ENCODE assay signal across 9 mouse cellular contexts in the genomic region with DNA sequence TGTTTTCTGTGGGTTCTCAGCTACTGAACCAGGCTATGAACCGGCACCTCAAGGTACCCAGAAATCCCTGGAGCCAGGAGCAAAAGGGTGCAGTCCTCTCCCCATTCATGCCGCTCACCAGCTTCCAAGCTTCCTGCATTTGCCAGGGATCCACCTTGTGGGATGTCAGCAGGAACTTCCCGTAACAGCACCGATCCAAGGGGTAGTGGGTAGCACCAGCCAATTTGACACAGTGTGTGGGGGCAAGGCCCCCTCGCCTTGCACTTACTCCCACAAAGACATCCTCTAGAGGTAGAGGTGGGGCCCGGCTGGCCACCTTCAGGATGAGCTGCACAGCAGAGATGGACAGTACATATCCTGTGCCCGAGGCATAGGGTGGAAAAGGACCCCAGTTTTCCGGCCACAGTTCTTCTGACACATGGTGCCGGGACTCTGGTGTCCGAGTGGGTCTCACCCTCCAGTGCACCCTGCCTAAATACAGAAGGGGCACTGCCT. TPM values are rescaled to one million over a fixed set of nuclear protein-coding genes. Genes with fewer than 3 reads are reported as not detected.
DNase-seq lines count a peak whose midpoint lies in the region; ATAC-seq and TF ChIP-seq lines count a peak whose summit lies in the region.
"Had no signal": no experiment of that assay in that cellular context is flagged by ENCODE, and none has a peak within 500 bp of the region (broad histone marks: within the 10 kb centered on the region; RNA-seq: fewer than 3 reads in every experiment).

No protein-coding gene starts in this region.

- no peaks in the 10 kb centered on the region for H3K27me3 ChIP-seq in kidney, embryonic 14.5 days (ENCODE audit: control insufficient read depth, insufficient read depth, low read length)
- H3K27me3 ChIP-seq in hindbrain, embryonic 11.5 days (ENCODE audit: control insufficient read depth, insufficient read depth, low read length), result no peaks in the 10 kb centered on the region
- H3K27me3 ChIP-seq in midbrain, embryonic 13.5 days, result no peaks in the 10 kb centered on the region
- H3K27me3 ChIP-seq: Patski had no signal

- no peak for TF ChIP-seq POLR2A in bone marrow macrophage, adult 2 months (IDR thresholded peaks at IDR 0.05; ENCODE audit: borderline replicate concordance, low read depth, low read length)

- peak overlapping the region; percentile 81 for H3K4me2 ChIP-seq in kidney, embryonic 14.5 days (replicated peaks; ENCODE audit: low read depth, low read length)
- peak overlapping the region; percentile 84 for H3K4me2 ChIP-seq in hindbrain, embryonic 11.5 days (replicated peaks; ENCODE audit: low read depth, low read length)
- peak overlapping the region; percentile 93 for H3K4me2 ChIP-seq in midbrain, embryonic 13.5 days (replicated peaks)

- no peak for TF ChIP-seq CTCF in bone marrow macrophage, adult 2 months (IDR thresholded peaks at IDR 0.05; ENCODE audit: low read depth, low read length)

- H3K27ac ChIP-seq in kidney, embryonic 14.5 days (ENCODE audit: low read depth, low read length), result peak overlapping the region; percentile 92; the same call in 1 of the 2 replicates
- H3K27ac ChIP-seq in bone marrow macrophage, adult 2 months (ENCODE audit: insufficient read depth, low read depth, low read length), result no peak overlapping the region
- peak overlapping the region; percentile 87 for H3K27ac ChIP-seq in hindbrain, embryonic 11.5 days (ENCODE audit: low read depth, low read length)
- H3K27ac ChIP-seq in midbrain, embryonic 13.5 days, result peak overlapping the region; percentile 91

- no peak for DNase-seq in kidney, adult 9 months
- DNase-seq in hindbrain, embryonic 11.5 days (ENCODE audit: low spot score), result no peak
- DNase-seq in Muller cell, postnatal 12 days (ENCODE audit: inconsistent ontology term), result no peak
- no peak for DNase-seq in right cerebral cortex, adult 2 months (ENCODE audit: low spot score in 2 of 2)
- DNase-seq in left cerebral cortex, adult 9 months (ENCODE audit: low spot score in 2 of 2), result no peak

- peaks cover 69% of the 10 kb centered on the region for H3K36me3 ChIP-seq in kidney, embryonic 14.5 days (ENCODE audit: control insufficient read depth, insufficient read depth, low read length)
- peaks cover 4% of the 10 kb centered on the region; the same call in 1 of the 2 replicates for H3K36me3 ChIP-seq in hindbrain, embryonic 11.5 days (ENCODE audit: control insufficient read depth, insufficient read depth, low read length)
- peaks cover 73% of the 10 kb centered on the region for H3K36me3 ChIP-seq in midbrain, embryonic 13.5 days

- peak overlapping the region; percentile 65 for H3K9ac ChIP-seq in kidney, embryonic 14.5 days (ENCODE audit: low read depth, low read length)
- peak overlapping the region; percentile 73 for H3K9ac ChIP-seq in hindbrain, embryonic 11.5 days (ENCODE audit: low read depth, low read length)
- H3K9ac ChIP-seq in midbrain, embryonic 13.5 days (replicated peaks), result peak overlapping the region; percentile 80

- WGBS in kidney, embryonic 14.5 days, result 79% methylated on average over 10 of the region's 10 CpGs
- 80% methylated on average over 10 of the region's 10 CpGs for WGBS in hindbrain, embryonic 11.5 days
- 77% methylated on average over 10 of the region's 10 CpGs for WGBS in midbrain, embryonic 13.5 days

- peak overlapping the region; percentile 36 for H3K4me3 ChIP-seq in kidney, embryonic 14.5 days (ENCODE audit: low read length)
- H3K4me3 ChIP-seq in bone marrow macrophage, adult 2 months (ENCODE audit: insufficient read depth, low read length), result peak overlapping the region; percentile 68
- peak overlapping the region; percentile 42; the same call in 1 of the 2 replicates for H3K4me3 ChIP-seq in hindbrain, embryonic 11.5 days (ENCODE audit: low read depth, low read length)
- peak overlapping the region; percentile 54 for H3K4me3 ChIP-seq in midbrain, embryonic 13.5 days (replicated peaks)

- H3K4me1 ChIP-seq in kidney, embryonic 14.5 days (ENCODE audit: control insufficient read depth, insufficient read depth, low read length), result peaks cover 36% of the 10 kb centered on the region
- H3K4me1 ChIP-seq in bone marrow macrophage, adult 2 months (ENCODE audit: control insufficient read depth, insufficient read depth, low read length), result peaks cover 32% of the 10 kb centered on the region
- peaks cover 16% of the 10 kb centered on the region for H3K4me1 ChIP-seq in hindbrain, embryonic 11.5 days (replicated peaks; ENCODE audit: control insufficient read depth, insufficient read depth, low read length)
- peaks cover 62% of the 10 kb centered on the region for H3K4me1 ChIP-seq in midbrain, embryonic 13.5 days (replicated peaks)

- no peaks in the 10 kb centered on the region for H3K9me3 ChIP-seq in kidney, embryonic 14.5 days (ENCODE audit: control insufficient read depth, low read length)
- no peaks in the 10 kb centered on the region for H3K9me3 ChIP-seq in hindbrain, embryonic 11.5 days (ENCODE audit: control insufficient read depth, low read length)
- no peaks in the 10 kb centered on the region for H3K9me3 ChIP-seq in midbrain, embryonic 13.5 days

- ATAC-seq in kidney, embryonic 14.5 days (ENCODE audit: low FRiP score, low TSS enrichment), result no peak
- no peak for ATAC-seq in hindbrain, embryonic 11.5 days (ENCODE audit: low FRiP score)
- no peak; the same call in 1 of the 2 replicates for ATAC-seq in midbrain, embryonic 13.5 days

RNA-seq across cellular contexts. Expression of a gene that starts 1.1 kb away (rescaled TPM):
- 2.8 and 3.3 TPM in 2 replicates for polyA plus RNA-seq in kidney, embryonic 14.5 days (2014; fragmentation: Nextera tagmentation; extraction: Ambion mirVana)
- polyA plus RNA-seq in bone marrow macrophage, adult 2 months (2012; ENCODE audit: insufficient read depth, insufficient read length, missing spikeins), result 8.3 and 8.7 TPM in 2 replicates
- polyA plus RNA-seq in hindbrain, embryonic 11.5 days (2014; fragmentation: Nextera tagmentation; extraction: Ambion mirVana), result 4.8 and 5.3 TPM in 2 replicates
- polyA plus RNA-seq in midbrain, embryonic 13.5 days (2015; fragmentation: Nextera tagmentation; extraction: Ambion mirVana), result 12.4 and 13.6 TPM in 2 replicates

RNA-seq across cellular contexts. Expression of a gene that starts 5.4 kb away (rescaled TPM):
- 24.9 and 40.8 TPM in 2 replicates for polyA plus RNA-seq in kidney, embryonic 14.5 days (2014; fragmentation: Nextera tagmentation; extraction: Ambion mirVana)
- polyA plus RNA-seq in bone marrow macrophage, adult 2 months (2012; ENCODE audit: insufficient read depth, insufficient read length, missing spikeins), result 41.3 and 49.7 TPM in 2 replicates
- polyA plus RNA-seq in hindbrain, embryonic 11.5 days (2014; fragmentation: Nextera tagmentation; extraction: Ambion mirVana), result 38.2 and 39.4 TPM in 2 replicates
- 66.4 and 69.8 TPM in 2 replicates for polyA plus RNA-seq in midbrain, embryonic 13.5 days (2015; fragmentation: Nextera tagmentation; extraction: Ambion mirVana)

RNA-seq across cellular contexts. Expression of a gene that starts 5.6 kb away (rescaled TPM):
- 2,014 and 2,736 TPM in 2 replicates for polyA plus RNA-seq in kidney, embryonic 14.5 days (2014; fragmentation: Nextera tagmentation; extraction: Ambion mirVana)
- 1,144 and 1,230 TPM in 2 replicates for polyA plus RNA-seq in bone marrow macrophage, adult 2 months (2012; ENCODE audit: insufficient read depth, insufficient read length, missing spikeins)
- polyA plus RNA-seq in hindbrain, embryonic 11.5 days (2014; fragmentation: Nextera tagmentation; extraction: Ambion mirVana), result 1,221 and 1,241 TPM in 2 replicates
- polyA plus RNA-seq in midbrain, embryonic 13.5 days (2015; fragmentation: Nextera tagmentation; extraction: Ambion mirVana), result 918 and 949 TPM in 2 replicates

RNA-seq across cellular contexts. Expression of a gene that starts 9.7 kb away (rescaled TPM):
- 26.5 and 37.8 TPM in 2 replicates for polyA plus RNA-seq in kidney, embryonic 14.5 days (2014; fragmentation: Nextera tagmentation; extraction: Ambion mirVana)
- polyA plus RNA-seq in bone marrow macrophage, adult 2 months (2012; ENCODE audit: insufficient read depth, insufficient read length, missing spikeins), result 10.1 and 10.2 TPM in 2 replicates
- 26.8 and 29.4 TPM in 2 replicates for polyA plus RNA-seq in hindbrain, embryonic 11.5 days (2014; fragmentation: Nextera tagmentation; extraction: Ambion mirVana)
- polyA plus RNA-seq in midbrain, embryonic 13.5 days (2015; fragmentation: Nextera tagmentation; extraction: Ambion mirVana), result 24.4 and 25.7 TPM in 2 replicates

RNA-seq across cellular contexts. Expression of a gene that starts 10.0 kb away (rescaled TPM):
- polyA plus RNA-seq in kidney, embryonic 14.5 days (2014; fragmentation: Nextera tagmentation; extraction: Ambion mirVana), result 169 and 211 TPM in 2 replicates
- 54.1 and 54.9 TPM in 2 replicates for polyA plus RNA-seq in bone marrow macrophage, adult 2 months (2012; ENCODE audit: insufficient read depth, insufficient read length, missing spikeins)
- 201 and 205 TPM in 2 replicates for polyA plus RNA-seq in hindbrain, embryonic 11.5 days (2014; fragmentation: Nextera tagmentation; extraction: Ambion mirVana)
- polyA plus RNA-seq in midbrain, embryonic 13.5 days (2015; fragmentation: Nextera tagmentation; extraction: Ambion mirVana), result 193 and 195 TPM in 2 replicates
